Mouse (Mus musculus): ENCODE data around the gene Pitpnm2.

Pitpnm2 gene

GRCm38 (mm10) chr5:124086876-124087275, 162.7 kb downstream of the Pitpnm2 start:
- DNase-seq = no peak

DNA sequence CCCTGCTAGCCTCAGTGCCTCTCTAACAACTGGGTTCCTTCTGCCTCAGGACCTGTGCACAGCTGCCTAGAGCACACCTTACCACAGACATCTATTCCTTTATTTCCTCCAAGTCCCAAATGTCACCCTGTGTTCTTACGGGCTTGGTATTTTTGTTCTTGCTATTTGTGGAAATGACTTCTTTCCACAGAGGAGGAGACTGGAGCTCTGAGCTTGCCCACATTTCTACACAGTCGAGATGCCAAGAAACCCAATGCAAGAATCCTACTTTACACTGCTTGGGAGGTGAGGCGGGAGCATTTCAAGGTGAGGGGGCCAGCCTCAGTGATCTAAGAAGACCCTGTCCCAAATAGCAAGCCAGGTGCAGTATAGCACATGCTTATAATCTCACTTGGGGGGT, 164.0 kb downstream of the Pitpnm2 start:
- DNase-seq = no peak

- DNase-seq = peak; percentile 81 to 85
Measured at GRCm38 (mm10) chr5:124084588-124085173, 164.9 kb downstream of the Pitpnm2 start.

DNA sequence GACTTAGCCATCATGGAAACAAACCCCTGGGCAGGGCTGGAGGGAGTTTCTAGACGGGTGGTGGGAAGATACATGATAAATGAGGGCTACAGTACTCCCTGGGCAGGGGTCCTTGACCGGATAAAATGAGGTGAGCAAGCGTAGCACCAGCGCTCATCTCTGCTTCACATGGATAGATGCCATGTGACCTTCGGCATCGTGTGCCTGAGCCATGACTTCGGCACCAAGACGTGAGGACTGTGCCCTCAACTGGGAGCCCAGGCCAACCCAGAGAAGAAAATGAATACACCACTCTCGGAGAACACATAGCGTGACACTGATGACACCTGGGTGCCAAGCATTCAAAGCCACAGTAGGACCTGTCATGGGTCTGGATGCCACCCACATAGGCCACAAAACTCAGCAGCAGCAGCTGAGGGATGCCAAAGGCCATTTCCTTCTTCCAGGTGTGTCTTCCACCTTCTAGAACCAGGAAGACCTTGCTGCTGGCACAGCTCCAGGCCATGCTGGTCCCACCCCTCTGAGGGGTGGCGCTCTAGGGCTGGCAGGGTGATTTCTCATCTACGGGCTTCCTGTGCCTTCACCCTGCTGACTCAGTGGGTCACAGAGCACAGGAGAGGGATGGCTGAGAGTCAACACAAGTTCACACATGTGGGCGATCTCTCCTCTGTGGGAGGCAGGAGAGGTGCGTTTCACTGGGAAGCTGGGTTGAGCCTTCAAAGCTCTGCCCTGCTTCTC, 165.5 kb downstream of the Pitpnm2 start:
- peak; percentile 44 to 48 for DNase-seq

- DNase-seq = no peak
Measured at GRCm38 (mm10) chr5:124082941-124083688, 166.4 kb downstream of the Pitpnm2 start.

DNA sequence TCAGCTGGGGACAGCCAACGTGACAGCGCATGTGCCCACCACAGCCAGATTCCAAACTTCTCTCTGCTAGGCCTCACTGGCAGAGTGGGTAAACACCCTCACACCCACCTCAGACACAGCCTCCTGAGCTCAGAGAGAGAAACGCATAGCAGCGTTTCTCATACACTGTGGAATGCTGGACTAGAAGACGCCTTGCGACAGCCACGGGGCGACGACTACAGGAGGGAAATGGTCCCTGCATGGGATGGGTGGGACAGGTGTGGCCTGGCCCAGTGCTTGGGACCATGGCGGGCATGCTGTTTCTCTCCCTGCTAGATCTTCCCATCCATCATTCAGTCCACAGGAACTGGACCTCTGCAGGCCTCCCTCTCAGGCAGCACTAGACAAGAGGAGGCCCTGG, 167.1 kb downstream of the Pitpnm2 start:
- DNase-seq = no peak

DNA sequence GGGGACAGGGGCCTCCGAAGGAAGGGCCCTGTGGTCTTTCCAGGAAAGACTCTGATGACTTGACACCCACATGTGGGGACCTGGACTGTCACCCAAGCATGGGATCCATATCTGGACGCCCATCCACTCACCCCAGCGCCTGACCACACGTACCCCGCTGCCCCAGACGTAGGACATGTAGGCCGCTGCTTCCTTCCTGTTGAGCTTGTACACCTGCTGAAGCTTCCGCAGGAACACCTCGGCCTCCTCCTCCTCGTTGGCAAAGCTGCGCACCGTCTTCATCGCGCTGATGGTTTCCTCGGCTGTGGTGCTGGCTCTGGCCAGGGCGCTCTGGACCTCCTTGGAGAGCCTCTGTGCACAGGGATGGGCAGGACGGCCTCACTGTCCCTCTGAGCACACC, 169.7 kb downstream of the Pitpnm2 start:
- DNase-seq = no peak

DNA sequence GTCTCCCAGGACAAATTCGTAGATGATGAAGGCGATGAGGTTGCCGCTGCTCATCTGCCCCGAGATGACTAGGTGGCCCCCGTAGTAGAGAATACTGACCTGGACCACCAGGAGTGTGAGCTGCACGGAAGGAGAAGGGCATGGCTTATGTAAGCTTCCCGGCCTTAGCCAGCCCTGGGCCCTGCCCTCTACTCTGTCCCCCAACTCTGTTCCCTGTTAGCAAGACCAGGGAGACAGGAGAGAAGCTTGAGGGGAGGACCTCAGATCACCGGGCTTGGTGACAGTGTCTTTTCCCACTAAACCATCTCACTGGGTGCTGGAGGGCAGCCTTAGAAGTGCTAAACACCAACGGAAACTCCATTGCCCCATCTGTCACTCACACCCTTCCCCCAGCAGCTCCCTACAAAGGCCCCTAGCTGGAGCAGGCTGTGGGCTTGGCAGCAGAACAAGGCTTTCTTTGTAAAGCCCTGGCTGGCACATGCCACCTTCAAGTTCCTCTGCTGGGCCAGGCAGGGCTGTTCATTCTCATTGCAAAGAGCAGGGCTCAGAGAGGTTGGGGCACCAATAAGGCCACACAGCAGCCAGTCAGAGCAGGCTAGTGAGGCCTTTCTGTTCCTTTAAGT, 170.7 kb downstream of the Pitpnm2 start:
- DNase-seq = no peak

- DNase-seq = no peak
Measured at GRCm38 (mm10) chr5:124077856-124078460, 171.6 kb downstream of the Pitpnm2 start.

GRCm38 (mm10) chr5:124077241-124077640, 172.3 kb downstream of the Pitpnm2 start:
- no peak for DNase-seq

- no peak for DNase-seq
Measured at GRCm38 (mm10) chr5:124076559-124076958, 173.0 kb downstream of the Pitpnm2 start.

GRCm38 (mm10) chr5:124075716-124076115, 173.8 kb downstream of the Pitpnm2 start:
- no peak for DNase-seq

- DNase-seq = no peak
Measured at GRCm38 (mm10) chr5:124074845-124075307, 174.7 kb downstream of the Pitpnm2 start.

DNA sequence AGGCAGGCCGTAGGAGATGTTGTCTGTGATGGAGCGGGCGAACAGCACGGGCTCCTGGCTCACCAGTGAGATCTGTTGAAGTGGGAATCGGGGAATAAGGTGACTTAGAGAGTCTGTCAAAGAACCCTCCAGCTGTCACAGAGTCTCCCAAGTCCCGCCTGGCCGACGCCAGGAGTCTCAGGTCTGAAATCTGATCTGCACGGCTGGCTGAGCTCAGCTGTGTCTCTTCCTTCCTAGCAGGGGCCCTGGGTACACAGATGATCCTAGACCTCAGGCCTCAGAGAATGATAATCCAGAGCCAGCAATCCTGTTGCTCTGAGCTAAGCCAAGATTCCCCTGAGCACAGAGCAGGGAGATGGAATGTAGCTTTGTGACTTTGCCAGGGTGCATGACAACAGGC, 175.9 kb downstream of the Pitpnm2 start:
- DNase-seq = no peak

DNA sequence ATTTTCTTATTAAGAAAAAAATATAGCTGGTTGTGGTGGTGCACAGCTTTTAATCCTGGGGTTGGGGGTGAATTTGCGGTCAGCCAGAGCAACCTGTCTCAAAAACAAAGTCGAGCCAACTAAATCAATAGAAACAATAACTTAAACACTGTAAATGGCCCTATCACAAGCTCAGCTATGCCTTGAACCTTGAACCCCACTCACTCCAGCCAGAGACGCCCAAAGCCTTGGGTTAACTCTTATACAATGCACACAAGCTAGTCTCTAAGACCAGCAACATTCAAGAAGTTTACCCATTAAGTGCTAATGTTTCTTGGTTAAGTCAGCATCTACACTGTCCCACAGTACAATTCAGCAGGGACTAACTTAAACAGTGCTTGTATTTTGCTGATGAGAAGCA, 179.9 kb downstream of the Pitpnm2 start:
- no peak for DNase-seq

Measured in lung, adult 18-20 months (tissue).